Comparison of ENCODE assay signal across 11 mouse cellular contexts in the genomic region with DNA sequence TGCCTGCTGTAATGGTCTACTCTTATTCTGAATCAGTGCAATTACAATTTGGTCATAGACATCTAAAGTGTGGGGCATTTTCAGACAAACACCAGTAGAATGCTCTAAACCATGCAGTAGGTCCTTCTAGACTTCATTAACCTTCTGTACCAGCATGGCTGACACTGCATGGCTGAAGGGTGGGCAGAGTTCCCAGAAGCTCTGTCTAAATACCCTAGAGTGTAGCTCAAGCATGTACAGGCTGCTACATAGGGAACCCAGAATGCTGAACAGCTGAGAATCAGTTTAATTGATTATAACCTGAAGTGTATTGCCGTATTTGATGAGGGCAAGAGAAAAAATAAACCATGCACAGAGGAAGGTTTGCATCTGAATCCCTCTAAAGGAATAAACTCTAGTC.
"Had no signal": no experiment of that assay in that cellular context is flagged by ENCODE, and none has a peak within 500 bp of the region (broad histone marks: within the 10 kb centered on the region; RNA-seq: fewer than 3 reads in every experiment).

No protein-coding gene starts in this region.

- H3K9me3 ChIP-seq: limb, embryonic 15.5 days; liver, embryonic 12.5 days; midbrain, embryonic 10.5 days had no signal

- H3K9ac ChIP-seq: limb, embryonic 15.5 days; liver, embryonic 12.5 days; lung, embryonic 14.5 days had no signal

- ATAC-seq: liver, embryonic 12.5 days had no signal

- H3K4me2 ChIP-seq: limb, embryonic 15.5 days; liver, embryonic 12.5 days; lung, embryonic 14.5 days had no signal

- DNase-seq: kidney, adult 18-20 months; kidney, postnatal 14 days; lung, embryonic 14.5 days; lung, postnatal 10 days; lung, postnatal 4 days; right cerebral cortex, postnatal 14 days; thymus, postnatal 36 days had no signal

- H3K27me3 ChIP-seq: limb, embryonic 15.5 days; liver, embryonic 12.5 days had no signal

- H3K4me3 ChIP-seq: limb, embryonic 15.5 days; liver, embryonic 12.5 days; midbrain, embryonic 10.5 days; myocyte had no signal

- H3K4me1 ChIP-seq: limb, embryonic 15.5 days; liver, embryonic 12.5 days; midbrain, embryonic 10.5 days had no signal

- H3K27ac ChIP-seq: limb, embryonic 15.5 days; liver, embryonic 12.5 days; midbrain, embryonic 10.5 days had no signal

- H3K36me3 ChIP-seq: limb, embryonic 15.5 days; liver, embryonic 12.5 days; midbrain, embryonic 10.5 days had no signal
